Mouse (Mus musculus): ENCODE results near the gene Wfdc16. TPM values are rescaled to one million over a fixed set of nuclear protein-coding genes. Genes with fewer than 3 reads are reported as not detected.

The Wfdc16 gene
- 0.76 TPM in 1 of 2 replicates, not detected in the other for polyA plus RNA-seq (2012; rRNA removed; ENCODE audit: low replicate concordance)

GRCm38 (mm10) chr2:164638696-164639095, at the start of gene Wfdc16:
Gene Wfdc16, minus strand, starts transcription at chr2:164638796.

DNA sequence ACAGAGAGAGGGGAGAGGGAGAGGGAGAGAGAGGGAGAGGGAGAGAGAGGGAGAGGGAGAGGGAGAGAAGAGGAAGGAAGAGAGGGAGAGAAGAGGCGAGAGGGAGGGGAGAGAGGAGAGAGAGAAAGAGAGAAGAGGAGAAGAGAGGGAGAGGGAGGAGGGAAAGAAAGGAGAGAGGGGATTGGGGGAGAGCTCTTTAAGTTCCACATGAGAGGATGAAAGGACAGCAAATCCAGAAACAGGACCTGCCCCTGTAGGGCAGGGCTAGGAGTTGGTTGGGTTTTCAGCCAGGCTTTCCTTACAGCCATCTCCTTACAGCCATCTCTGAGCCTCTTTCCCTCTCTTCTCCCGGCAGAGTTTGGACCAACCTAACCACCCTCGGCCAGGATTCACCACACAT, 46.2 kb upstream of the Wfdc16 start, which contains the start of gene Wfdc13:
TSS of gene Wfdc13 (plus strand) at position 301 of the 400 bp plus-strand sequence.

DNA sequence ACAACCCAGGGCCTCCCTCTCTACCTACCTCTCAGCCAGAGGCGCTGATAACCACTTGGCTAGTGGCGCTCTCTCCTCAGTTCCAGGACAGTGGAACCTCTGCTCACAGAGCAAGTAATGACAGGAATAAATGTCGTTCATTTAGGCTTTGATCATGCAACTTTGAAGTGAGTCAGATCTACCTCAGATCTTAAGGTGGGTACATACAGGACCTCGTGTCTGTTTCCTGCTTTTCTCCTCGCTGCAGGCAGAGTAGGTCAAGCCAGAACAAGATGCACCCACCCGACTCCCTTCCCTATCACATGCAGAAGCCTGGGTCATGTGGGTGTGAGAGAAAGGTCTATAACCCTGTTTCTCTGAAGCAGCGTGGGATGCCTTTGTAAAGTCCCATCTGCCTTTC, 35.4 kb upstream of the Wfdc16 start, which contains the start of gene Wfdc11:
TSS of gene Wfdc11 (minus strand) at position 101 of the 400 bp plus-strand sequence.

GRCm38 (mm10) chr2:164656483-164656882, 17.9 kb upstream of the Wfdc16 start, which contains the start of gene Wfdc9:
Gene Wfdc9, minus strand, starts transcription at chr2:164656583.

GRCm38 (mm10) chr2:164655858-164656257, 17.3 kb upstream of the Wfdc16 start, which contains the start of gene Wfdc10:
Gene Wfdc10, plus strand, starts transcription at chr2:164656046.

GRCm38 (mm10) chr2:164613471-164613870, 25.1 kb downstream of the Wfdc16 start, which contains the start of the genes Wfdc6b and Wfdc8:
Gene Wfdc6b, plus strand, starts transcription at chr2:164613522.
Gene Wfdc8, minus strand, starts transcription at chr2:164613626.

DNA sequence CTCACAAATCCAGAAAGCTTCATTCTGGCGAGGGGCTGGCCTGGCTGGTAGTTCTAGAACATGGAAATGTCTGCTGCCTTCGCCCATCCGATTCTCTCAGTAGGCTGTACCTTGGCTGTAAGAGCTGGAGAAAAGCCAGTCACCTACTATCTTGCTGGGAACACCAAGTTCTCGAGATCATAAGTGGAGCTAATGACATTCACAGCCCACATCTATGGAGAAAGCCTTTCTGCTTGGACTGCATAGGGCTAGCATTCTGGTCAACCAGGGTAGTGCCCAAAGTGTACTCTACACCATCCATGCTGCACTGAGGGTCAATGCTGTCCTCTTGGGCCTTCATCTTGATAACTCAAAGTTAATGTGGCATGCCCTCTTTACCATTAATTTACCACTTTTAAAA, 45.1 kb downstream of the Wfdc16 start, which contains the start of gene Eppin:
TSS of gene Eppin (minus strand) at position 101 of the 400 bp plus-strand sequence.

GRCm38 (mm10) chr2:164585025-164585725, 53.4 kb downstream of the Wfdc16 start, which contains the start of gene Wfdc6a:
Gene Wfdc6a, minus strand, starts transcription at chr2:164585447.

Other genes starting within 250 kb of the Wfdc16 start
- gene Slpi, start 249.7 kb downstream of the Wfdc16 start, polyA plus RNA-seq (2012; rRNA removed; ENCODE audit: low replicate concordance) = 12.5 and 17.4 TPM in 2 replicates
- not detected in 2 replicates for gene Rbpjl, start 235.7 kb downstream of the Wfdc16 start, polyA plus RNA-seq (2012; rRNA removed; ENCODE audit: low replicate concordance)
- gene Matn4, start 233.6 kb downstream of the Wfdc16 start, polyA plus RNA-seq (2012; rRNA removed; ENCODE audit: low replicate concordance) = 0.42 and 1.4 TPM in 2 replicates
- gene Sdc4, start 194.9 kb downstream of the Wfdc16 start, polyA plus RNA-seq (2012; rRNA removed; ENCODE audit: low replicate concordance) = 23.4 and 58.2 TPM in 2 replicates
- gene Sys1, start 181.8 kb downstream of the Wfdc16 start, polyA plus RNA-seq (2012; rRNA removed; ENCODE audit: low replicate concordance) = 92.6 and 114 TPM in 2 replicates
- 9.2 and 40.8 TPM in 2 replicates for gene Gm20458, start 177.8 kb downstream of the Wfdc16 start, polyA plus RNA-seq (2012; rRNA removed; ENCODE audit: low replicate concordance)
- gene Trp53tg5, start 165.1 kb downstream of the Wfdc16 start, polyA plus RNA-seq (2012; rRNA removed; ENCODE audit: low replicate concordance) = not detected in 2 replicates
- 55.8 and 81.1 TPM in 2 replicates for gene Dbndd2, start 152.7 kb downstream of the Wfdc16 start, polyA plus RNA-seq (2012; rRNA removed; ENCODE audit: low replicate concordance)
- 101 and 156 TPM in 2 replicates for gene Pigt, start 141.3 kb downstream of the Wfdc16 start, polyA plus RNA-seq (2012; rRNA removed; ENCODE audit: low replicate concordance)
- 0.20 and 463 TPM in 2 replicates for gene Wfdc2, start 76.4 kb downstream of the Wfdc16 start, polyA plus RNA-seq (2012; rRNA removed; ENCODE audit: low replicate concordance)
- 0.57 TPM in 1 of 2 replicates, not detected in the other for gene Spint3, start 65.3 kb downstream of the Wfdc16 start, polyA plus RNA-seq (2012; rRNA removed; ENCODE audit: low replicate concordance)
- gene Wfdc6a, start 53.3 kb downstream of the Wfdc16 start, polyA plus RNA-seq (2012; rRNA removed; ENCODE audit: low replicate concordance) = 0.18 TPM in 1 of 2 replicates, not detected in the other
- gene Eppin, start 45.2 kb downstream of the Wfdc16 start, polyA plus RNA-seq (2012; rRNA removed; ENCODE audit: low replicate concordance) = 0.98 TPM in 1 of 2 replicates, not detected in the other
- 0.24 TPM in 1 of 2 replicates, not detected in the other for gene Wfdc6b, start 25.3 kb downstream of the Wfdc16 start, polyA plus RNA-seq (2012; rRNA removed; ENCODE audit: low replicate concordance)
- 0.62 TPM in 1 of 2 replicates, not detected in the other for gene Wfdc8, start 25.2 kb downstream of the Wfdc16 start, polyA plus RNA-seq (2012; rRNA removed; ENCODE audit: low replicate concordance)
- 1.4 and 18.5 TPM in 2 replicates for gene Wfdc10, start 17.2 kb upstream of the Wfdc16 start, polyA plus RNA-seq (2012; rRNA removed; ENCODE audit: low replicate concordance)
- 0.30 TPM in 1 of 2 replicates, not detected in the other for gene Wfdc9, start 17.8 kb upstream of the Wfdc16 start, polyA plus RNA-seq (2012; rRNA removed; ENCODE audit: low replicate concordance)
- not detected in 2 replicates for gene Wfdc11, start 35.3 kb upstream of the Wfdc16 start, polyA plus RNA-seq (2012; rRNA removed; ENCODE audit: low replicate concordance)
- gene Wfdc13, start 46.3 kb upstream of the Wfdc16 start, polyA plus RNA-seq (2012; rRNA removed; ENCODE audit: low replicate concordance) = 0.11 and 2.3 TPM in 2 replicates
- not detected in 2 replicates for gene Spint4, start 59.7 kb upstream of the Wfdc16 start, polyA plus RNA-seq (2012; rRNA removed; ENCODE audit: low replicate concordance)
- not detected in 2 replicates for gene Spint5, start 76.5 kb upstream of the Wfdc16 start, polyA plus RNA-seq (2012; rRNA removed; ENCODE audit: low replicate concordance)
- 0.32 and 2.2 TPM in 2 replicates for gene Wfdc3, start 107.1 kb upstream of the Wfdc16 start, polyA plus RNA-seq (2012; rRNA removed; ENCODE audit: low replicate concordance)
- 17.5 and 56.8 TPM in 2 replicates for gene Dnttip1, start 107.2 kb upstream of the Wfdc16 start, polyA plus RNA-seq (2012; rRNA removed; ENCODE audit: low replicate concordance)
- 17.6 and 48.9 TPM in 2 replicates for gene Ube2c, start 131.1 kb upstream of the Wfdc16 start, polyA plus RNA-seq (2012; rRNA removed; ENCODE audit: low replicate concordance)
- 1.2 and 1.9 TPM in 2 replicates for gene Tnnc2, start 141.2 kb upstream of the Wfdc16 start, polyA plus RNA-seq (2012; rRNA removed; ENCODE audit: low replicate concordance)
- gene Snx21, start 147.0 kb upstream of the Wfdc16 start, polyA plus RNA-seq (2012; rRNA removed; ENCODE audit: low replicate concordance) = 42.9 and 43.3 TPM in 2 replicates
- 34.8 and 35.5 TPM in 2 replicates for gene Acot8, start 166.1 kb upstream of the Wfdc16 start, polyA plus RNA-seq (2012; rRNA removed; ENCODE audit: low replicate concordance)
- 3.8 and 4.6 TPM in 2 replicates for gene Zswim3, start 166.3 kb upstream of the Wfdc16 start, polyA plus RNA-seq (2012; rRNA removed; ENCODE audit: low replicate concordance)
- 10.9 and 14.6 TPM in 2 replicates for gene Zswim1, start 183.9 kb upstream of the Wfdc16 start, polyA plus RNA-seq (2012; rRNA removed; ENCODE audit: low replicate concordance)
- 0.16 and 0.33 TPM in 2 replicates for gene Spata25, start 189.7 kb upstream of the Wfdc16 start, polyA plus RNA-seq (2012; rRNA removed; ENCODE audit: low replicate concordance)
- 400 and 457 TPM in 2 replicates for gene Ctsa, start 194.1 kb upstream of the Wfdc16 start, polyA plus RNA-seq (2012; rRNA removed; ENCODE audit: low replicate concordance)
- 11.6 and 15.4 TPM in 2 replicates for gene Neurl2, start 194.7 kb upstream of the Wfdc16 start, polyA plus RNA-seq (2012; rRNA removed; ENCODE audit: low replicate concordance)
- 463 and 530 TPM in 2 replicates for gene Pltp, start 218.9 kb upstream of the Wfdc16 start, polyA plus RNA-seq (2012; rRNA removed; ENCODE audit: low replicate concordance)
- gene Pcif1, start 240.5 kb upstream of the Wfdc16 start, polyA plus RNA-seq (2012; rRNA removed; ENCODE audit: low replicate concordance) = 33.5 and 43.1 TPM in 2 replicates

Measured in subcutaneous adipose tissue, adult 2 months (tissue).